Mouse (Mus musculus): ENCODE data around the gene Pax8. TPM values are rescaled to one million over a fixed set of nuclear protein-coding genes. Genes with fewer than 3 reads are reported as not detected.

The Pax8 gene
- polyA plus RNA-seq, 1 experiment: 3.6 TPM

- Histone ChIP-seq H3K27ac (ENCODE audit: insufficient read depth, low read length) (no peak overlapping the region), H3K4me1 (ENCODE audit: control insufficient read depth, insufficient read depth, low read length) (no peaks in the 10 kb centered on the region; the same call in 1 of the 2 replicates), H3K4me3 (replicated peaks; ENCODE audit: insufficient read depth, low read depth, low read length) (no peak overlapping the region), H3K27me3 (ENCODE audit: control insufficient read depth, insufficient read depth, low read length) (no peaks in the 10 kb centered on the region)
- TF ChIP-seq CTCF (IDR thresholded peaks at IDR 0.05; ENCODE audit: borderline replicate concordance, insufficient read depth, low read depth, low read length): no peak
- peak in 1 of 2 experiments; percentile 26 for DNase-seq
- 28% methylated on average over 12 of the region's 12 CpGs for WGBS
Measured at GRCm38 (mm10) chr2:24427866-24428675, 47.3 kb downstream of the Pax8 start.

DNA sequence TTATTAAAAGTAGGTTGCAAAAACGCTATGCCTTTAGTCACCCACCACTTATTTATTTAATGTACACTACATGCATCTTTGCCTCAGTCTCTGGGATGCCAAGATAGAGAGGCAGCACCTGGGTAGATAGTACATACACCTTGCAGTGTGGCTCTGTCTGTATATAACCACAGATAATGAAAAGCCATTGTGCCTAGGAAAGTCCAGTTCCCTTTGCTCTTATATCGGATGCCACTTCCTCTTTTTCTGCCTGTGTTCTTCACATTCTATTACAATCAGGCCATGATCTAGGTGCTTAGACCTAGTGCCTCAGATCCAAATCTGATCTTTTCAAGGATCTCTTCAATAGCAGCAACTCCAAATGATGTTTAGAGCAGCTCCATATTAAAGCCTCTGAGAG lies 49.8 kb downstream of the Pax8 start:
- DNase-seq: no peak
- no peak for TF ChIP-seq CTCF (IDR thresholded peaks at IDR 0.05; ENCODE audit: borderline replicate concordance, insufficient read depth, low read depth, low read length)
- TF ChIP-seq POLR2A (IDR thresholded peaks at IDR 0.05; ENCODE audit: borderline replicate concordance, insufficient read depth, low read length): no peak
- Histone ChIP-seq H3K27me3 (ENCODE audit: control insufficient read depth, insufficient read depth, low read length) (no peaks in the 10 kb centered on the region), H3K27ac (ENCODE audit: insufficient read depth, low read length) (no peak overlapping the region), H3K4me3 (replicated peaks; ENCODE audit: insufficient read depth, low read depth, low read length) (no peak overlapping the region), H3K4me1 (ENCODE audit: control insufficient read depth, insufficient read depth, low read length) (no peaks in the 10 kb centered on the region; the same call in 1 of the 2 replicates)
- WGBS: 96% methylated on average over 2 of the region's 2 CpGs

DNA sequence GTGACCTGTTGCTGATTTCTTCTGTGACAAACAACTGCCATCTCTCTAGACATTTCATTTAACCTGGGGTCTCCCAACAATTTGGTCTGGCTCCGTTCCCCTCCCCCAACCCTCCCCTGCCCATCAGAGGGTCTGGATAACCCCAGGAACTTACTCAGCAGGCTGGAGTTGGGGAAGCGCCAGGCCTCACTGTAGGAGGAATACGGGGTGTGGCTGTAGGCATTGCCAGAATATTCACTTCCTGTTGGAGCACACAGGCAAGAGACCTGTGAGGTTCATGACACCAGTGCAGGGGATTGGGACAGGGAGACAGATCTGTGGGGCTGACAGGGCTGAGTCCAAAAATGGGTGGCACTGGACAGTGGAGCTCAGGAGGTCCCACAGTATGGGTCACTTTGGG lies 52.6 kb downstream of the Pax8 start:
- TF ChIP-seq POLR2A (IDR thresholded peaks at IDR 0.05; ENCODE audit: borderline replicate concordance, insufficient read depth, low read length) (no peak), CTCF (IDR thresholded peaks at IDR 0.05; ENCODE audit: borderline replicate concordance, insufficient read depth, low read depth, low read length) (no peak)
- no peaks in the 10 kb centered on the region for H3K4me1 ChIP-seq (ENCODE audit: control insufficient read depth, insufficient read depth, low read length)
- WGBS: 47% methylated on average over 3 of the region's 3 CpGs
- H3K27ac ChIP-seq (ENCODE audit: insufficient read depth, low read length): no peak overlapping the region
- DNase-seq: no peak
- no peaks in the 10 kb centered on the region for H3K27me3 ChIP-seq (ENCODE audit: control insufficient read depth, insufficient read depth, low read length)
- no peak overlapping the region for H3K4me3 ChIP-seq (replicated peaks; ENCODE audit: insufficient read depth, low read depth, low read length)

DNA sequence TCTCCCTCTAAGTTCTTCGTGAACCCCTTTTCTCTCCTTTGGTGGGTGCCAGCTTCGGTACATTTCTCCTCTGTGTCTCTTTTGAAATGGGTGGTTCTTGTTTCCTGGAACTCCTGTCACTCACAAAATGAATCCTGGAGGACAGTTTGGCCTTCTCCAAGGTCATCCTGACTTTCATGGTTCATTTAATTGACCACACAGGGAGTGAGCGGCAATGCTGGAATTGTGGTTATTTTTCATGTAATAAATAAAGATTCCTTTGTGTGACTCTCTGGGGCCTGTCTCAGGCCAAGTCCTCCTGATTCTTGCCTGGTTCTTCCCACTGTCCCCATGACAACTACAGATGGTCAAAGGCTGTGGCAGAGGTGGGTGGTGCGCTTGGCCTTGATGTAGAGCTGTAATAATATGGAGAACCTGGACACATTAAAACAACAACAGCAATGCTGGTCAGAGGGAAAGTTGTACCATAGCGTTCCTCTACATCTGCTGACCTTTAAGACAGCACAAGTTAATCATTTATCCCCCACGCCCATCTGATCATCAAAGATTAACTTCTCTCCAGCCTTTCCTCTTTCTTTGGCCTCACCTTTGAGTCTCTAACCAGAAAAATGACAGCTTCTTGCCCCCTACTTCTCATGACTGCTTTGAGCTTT lies 54.1 kb downstream of the Pax8 start:
- Histone ChIP-seq H3K4me1 (ENCODE audit: control insufficient read depth, insufficient read depth, low read length) (no peaks in the 10 kb centered on the region), H3K4me3 (replicated peaks; ENCODE audit: insufficient read depth, low read depth, low read length) (no peak overlapping the region), H3K27ac (ENCODE audit: insufficient read depth, low read length) (no peak overlapping the region), H3K27me3 (ENCODE audit: control insufficient read depth, insufficient read depth, low read length) (no peaks in the 10 kb centered on the region)
- TF ChIP-seq CTCF (IDR thresholded peaks at IDR 0.05; ENCODE audit: borderline replicate concordance, insufficient read depth, low read depth, low read length) (no peak), POLR2A (IDR thresholded peaks at IDR 0.05; ENCODE audit: borderline replicate concordance, insufficient read depth, low read length) (no peak)
- 91% methylated on average over 6 of the region's 6 CpGs for WGBS
- no peak for DNase-seq

DNA sequence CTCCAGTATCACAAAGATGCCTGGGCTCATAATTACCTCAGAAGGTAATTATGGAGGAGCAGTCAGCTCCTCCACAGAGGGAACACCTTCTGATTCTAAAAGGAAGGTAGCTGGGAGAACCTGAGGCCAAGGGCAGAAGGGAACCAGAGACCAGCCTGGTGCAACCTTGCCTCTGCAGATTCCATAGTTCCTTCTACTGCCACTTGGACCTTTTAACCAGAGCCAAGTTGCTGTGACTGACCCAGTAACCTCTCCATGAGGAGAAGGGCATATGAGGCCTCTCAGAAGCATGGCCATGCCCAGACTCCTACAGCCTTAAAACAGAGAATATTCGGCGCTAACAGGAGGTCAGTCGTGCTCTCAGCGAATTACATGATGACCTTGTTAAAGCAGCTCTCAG lies 57.8 kb downstream of the Pax8 start:
- no peak for TF ChIP-seq CTCF (IDR thresholded peaks at IDR 0.05; ENCODE audit: borderline replicate concordance, insufficient read depth, low read depth, low read length)
- 91% methylated on average over 4 of the region's 4 CpGs for WGBS
- no peak for DNase-seq
- Histone ChIP-seq H3K4me1 (ENCODE audit: control insufficient read depth, insufficient read depth, low read length) (no peaks in the 10 kb centered on the region), H3K27me3 (ENCODE audit: control insufficient read depth, insufficient read depth, low read length) (no peaks in the 10 kb centered on the region), H3K27ac (ENCODE audit: insufficient read depth, low read length) (no peak overlapping the region), H3K4me3 (replicated peaks; ENCODE audit: insufficient read depth, low read depth, low read length) (no peak overlapping the region)

GRCm38 (mm10) chr2:24417106-24417505 lies 58.3 kb downstream of the Pax8 start:
- no peak for DNase-seq
- H3K27me3 ChIP-seq (ENCODE audit: control insufficient read depth, insufficient read depth, low read length): no peaks in the 10 kb centered on the region
- WGBS: 14% methylated on average over 2 of the region's 2 CpGs
- H3K4me3 ChIP-seq (replicated peaks; ENCODE audit: insufficient read depth, low read depth, low read length): no peak overlapping the region
- TF ChIP-seq CTCF (IDR thresholded peaks at IDR 0.05; ENCODE audit: borderline replicate concordance, insufficient read depth, low read depth, low read length): no peak
- H3K27ac ChIP-seq (ENCODE audit: insufficient read depth, low read length): no peak overlapping the region
- H3K4me1 ChIP-seq (ENCODE audit: control insufficient read depth, insufficient read depth, low read length): no peaks in the 10 kb centered on the region

- Histone ChIP-seq H3K27me3 (ENCODE audit: control insufficient read depth, insufficient read depth, low read length) (no peaks in the 10 kb centered on the region), H3K27ac (ENCODE audit: insufficient read depth, low read length) (no peak overlapping the region), H3K4me1 (ENCODE audit: control insufficient read depth, insufficient read depth, low read length) (no peaks in the 10 kb centered on the region), H3K4me3 (replicated peaks; ENCODE audit: insufficient read depth, low read depth, low read length) (no peak overlapping the region)
- TF ChIP-seq POLR2A (IDR thresholded peaks at IDR 0.05; ENCODE audit: borderline replicate concordance, insufficient read depth, low read length): no peak
- TF ChIP-seq CTCF (IDR thresholded peaks at IDR 0.05; ENCODE audit: borderline replicate concordance, insufficient read depth, low read depth, low read length): no peak
- 12% methylated on average over 9 of the region's 9 CpGs for WGBS
- DNase-seq: no peak
Measured at GRCm38 (mm10) chr2:24416668-24417067, 58.7 kb downstream of the Pax8 start.

- Histone ChIP-seq H3K4me3 (replicated peaks; ENCODE audit: insufficient read depth, low read depth, low read length) (no peak overlapping the region), H3K4me1 (ENCODE audit: control insufficient read depth, insufficient read depth, low read length) (no peaks in the 10 kb centered on the region), H3K27me3 (ENCODE audit: control insufficient read depth, insufficient read depth, low read length) (no peaks in the 10 kb centered on the region), H3K27ac (ENCODE audit: insufficient read depth, low read length) (no peak overlapping the region)
- TF ChIP-seq CTCF (IDR thresholded peaks at IDR 0.05; ENCODE audit: borderline replicate concordance, insufficient read depth, low read depth, low read length) (no peak), POLR2A (IDR thresholded peaks at IDR 0.05; ENCODE audit: borderline replicate concordance, insufficient read depth, low read length) (no peak)
- 67% methylated on average over 4 of the region's 4 CpGs for WGBS
- DNase-seq: no peak
Measured at GRCm38 (mm10) chr2:24413677-24414076, 61.7 kb downstream of the Pax8 start.

All from cerebellum, adult 2 months (tissue).